Mouse (Mus musculus) erythroid progenitor cell, adult 5-6 weeks (primary cell): ENCODE measurements at regions not wholly inside any gene's neighbourhood (a gene's known extent, or its start where the extent isn't known, plus 50 kb on each side); places are given as distances from the start of the nearest gene placed in this dataset.

ENCODE experiments used
- ATAC-seq: replicated peaks from 2 replicates; pipeline ENCODE4 v1.8.0; 2016; ENCODE audit warnings: moderate number of reproducible peaks, mild to moderate bottlenecking, moderate TSS enrichment, inconsistent platforms; ENCODE audit not compliant: poor library complexity, low FRiP score, severe bottlenecking

DNA sequence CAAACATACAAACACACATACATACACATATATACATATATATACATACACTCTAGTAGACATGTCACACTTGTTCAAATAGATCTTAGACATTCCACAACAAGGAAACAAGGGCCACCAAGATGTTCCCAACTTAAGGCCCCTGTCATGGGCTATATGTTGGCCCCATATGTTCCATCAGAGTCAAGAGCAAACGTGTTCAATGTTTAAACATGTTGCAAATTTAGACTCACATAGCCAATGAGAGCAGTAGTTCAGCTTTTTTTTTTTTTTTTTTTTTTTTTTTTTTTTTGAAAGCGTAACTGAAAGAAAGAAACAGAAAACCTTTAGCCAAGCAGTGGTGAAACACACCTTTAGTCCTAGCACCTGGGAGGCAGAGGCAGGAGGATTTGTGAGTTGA, 183.0 kb upstream of the Jarid2 start:
- no peak for ATAC-seq

DNA sequence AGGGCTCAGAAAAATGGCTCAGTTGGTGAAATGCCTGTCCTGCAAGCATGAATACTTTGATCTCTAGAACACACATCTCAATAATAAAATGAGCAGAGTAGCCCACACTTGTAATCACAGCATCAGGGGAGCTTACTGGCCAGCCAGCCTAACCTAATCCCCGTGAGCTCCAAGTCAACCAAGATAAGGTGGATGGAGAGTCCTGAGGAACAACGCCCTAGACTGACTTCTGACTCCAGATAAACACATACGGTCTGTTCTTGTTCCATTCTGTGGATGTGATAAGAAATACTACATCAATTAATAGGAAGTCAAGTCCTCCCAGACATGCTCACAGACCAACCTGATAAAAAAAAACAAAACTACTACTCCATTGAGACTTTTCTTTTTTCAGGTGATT, 180.4 kb upstream of the Jarid2 start:
- no peak for ATAC-seq

DNA sequence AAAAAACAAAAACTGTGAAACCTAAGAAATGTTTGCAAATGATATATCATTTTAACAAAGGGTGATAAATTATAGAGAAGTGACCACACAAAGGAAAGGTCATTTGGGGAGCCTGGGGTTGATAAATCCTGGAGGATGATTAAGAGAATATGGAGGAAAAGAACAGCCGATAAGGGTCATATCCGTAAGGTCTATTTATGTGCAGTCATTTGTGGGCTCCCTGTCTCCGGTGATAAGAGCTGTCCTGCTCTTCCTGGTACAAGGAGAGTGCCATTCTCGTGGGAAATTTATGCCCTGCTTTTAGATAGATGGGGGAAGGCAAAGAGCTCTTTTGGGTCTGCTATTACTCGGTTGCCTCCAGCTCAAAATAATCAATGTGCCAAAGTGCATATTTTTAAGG, 175.9 kb upstream of the Jarid2 start:
- no peak for ATAC-seq

DNA sequence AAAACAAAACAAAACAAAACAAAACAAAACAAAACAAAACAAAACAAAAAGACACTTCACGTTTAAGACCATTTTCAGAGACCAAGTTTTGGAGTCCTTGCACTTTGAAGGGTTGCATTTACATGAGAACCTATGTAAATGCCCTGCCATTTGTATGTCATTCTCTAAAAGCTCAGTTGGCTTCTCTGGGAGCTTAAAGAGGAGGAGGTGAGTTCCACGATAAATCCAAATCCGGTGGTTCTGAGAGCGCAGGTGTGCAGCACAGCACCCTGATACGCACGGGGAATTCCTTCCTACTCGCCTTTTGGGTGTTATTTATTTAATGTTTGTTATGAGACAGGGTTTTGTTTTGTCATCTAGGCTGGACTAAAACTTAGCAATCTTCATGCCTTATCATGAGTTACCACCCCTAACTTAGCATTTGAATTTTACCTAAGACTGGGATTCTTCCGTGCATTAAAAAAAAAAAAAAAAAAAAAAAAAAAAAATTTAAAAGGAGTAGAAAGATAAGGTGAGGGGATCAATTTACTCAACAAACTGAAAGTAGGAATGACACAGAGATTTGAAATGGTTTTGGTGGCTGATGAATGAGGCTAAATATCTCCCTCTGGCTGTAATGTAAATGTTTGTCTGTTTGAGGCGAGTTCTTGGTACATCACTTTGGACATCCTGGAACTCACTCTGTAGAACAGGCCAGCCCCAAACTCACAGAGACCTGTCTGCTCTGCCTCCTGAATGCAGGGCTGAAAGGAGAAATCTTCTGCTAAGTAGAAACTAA, 174.4 kb upstream of the Jarid2 start:
- ATAC-seq: no peak

DNA sequence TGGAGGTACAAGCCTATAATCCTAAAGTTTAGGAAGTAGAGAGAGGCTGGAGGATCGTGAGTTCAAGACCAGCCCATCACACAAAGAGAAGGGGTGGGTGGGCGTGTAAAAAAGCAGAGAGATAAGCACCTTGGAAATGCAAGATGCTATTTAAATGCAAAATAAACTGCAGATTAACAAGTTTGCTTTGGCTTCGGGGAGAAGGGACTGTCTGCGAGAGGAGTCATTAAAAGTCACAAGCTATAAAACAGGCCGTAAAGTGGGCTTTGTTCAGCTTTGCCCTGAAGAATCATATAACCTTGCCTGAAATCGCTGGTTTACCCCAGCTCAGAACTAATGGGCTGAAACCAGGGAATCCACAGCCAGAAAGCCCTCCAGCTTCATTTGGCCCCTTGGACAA, 173.3 kb upstream of the Jarid2 start:
- ATAC-seq: no peak

DNA sequence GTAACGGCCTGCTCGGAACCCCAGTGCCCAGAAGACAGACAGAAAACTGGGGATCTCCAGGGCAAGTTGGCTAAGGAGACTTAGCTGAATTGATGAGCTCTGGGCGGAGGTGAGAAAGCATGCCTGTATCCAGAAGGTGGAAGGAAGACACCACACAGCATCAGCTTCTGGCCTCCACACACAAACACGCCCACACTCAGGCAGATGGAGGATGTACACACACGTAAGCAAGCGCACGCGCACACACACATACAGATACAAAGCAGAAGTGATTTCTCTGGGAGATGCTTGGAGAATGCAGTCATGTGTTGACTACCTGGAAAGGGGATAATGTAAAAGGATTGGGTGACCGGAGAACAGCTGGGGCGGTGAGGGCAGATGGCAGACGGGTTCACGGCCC, 171.2 kb upstream of the Jarid2 start:
- no peak for ATAC-seq

DNA sequence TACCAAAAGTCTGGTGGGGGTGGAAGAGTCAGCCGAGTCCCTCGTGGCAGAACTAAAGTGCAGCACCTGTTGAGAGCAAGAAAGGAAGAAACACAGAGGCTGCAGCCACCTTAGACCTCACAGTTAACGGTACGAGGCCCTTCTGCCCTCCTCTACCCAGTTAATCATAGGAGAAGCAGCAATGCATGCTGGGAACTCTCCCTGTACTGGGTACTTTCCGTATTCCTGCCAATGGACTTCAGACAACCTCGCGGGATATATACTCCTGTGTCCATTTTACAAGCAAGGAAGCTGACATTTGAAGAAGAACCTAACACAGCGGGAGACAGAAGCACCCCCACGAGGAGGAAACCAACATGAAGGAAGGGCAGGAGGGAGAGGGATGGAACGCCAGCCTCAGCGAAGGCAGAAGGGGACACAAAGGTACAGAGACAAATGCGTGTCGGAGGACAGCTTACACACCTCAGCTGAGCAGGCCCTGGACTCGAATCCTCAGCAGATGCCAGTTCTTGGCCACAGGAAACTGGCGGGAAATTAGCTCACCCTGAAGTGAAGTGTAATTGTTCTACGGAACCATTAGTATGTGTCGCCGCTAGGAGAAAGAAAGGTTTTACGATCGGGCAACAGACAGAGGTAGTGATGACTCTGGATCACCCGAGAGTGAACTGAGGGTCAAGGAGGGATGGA, 170.6 kb upstream of the Jarid2 start:
- no peak for ATAC-seq

DNA sequence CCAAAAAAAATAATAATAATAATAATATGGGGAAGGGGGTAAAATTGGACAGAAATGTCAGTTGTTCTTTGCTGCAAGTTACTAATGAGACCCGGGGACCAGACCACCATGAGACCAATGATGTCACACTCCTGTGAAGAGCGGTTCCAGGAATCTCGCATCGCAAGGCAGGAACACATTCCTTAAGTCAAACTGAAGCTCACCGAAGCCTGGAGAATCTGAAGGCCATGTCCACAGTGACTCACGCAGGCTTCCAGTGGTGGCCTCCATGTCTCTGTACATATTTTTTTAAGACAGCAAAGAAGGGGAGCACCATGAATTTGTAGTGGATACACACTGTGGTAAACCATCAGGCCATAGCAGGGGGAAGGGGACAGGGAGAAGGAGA, 170.1 kb upstream of the Jarid2 start:
- no peak for ATAC-seq

DNA sequence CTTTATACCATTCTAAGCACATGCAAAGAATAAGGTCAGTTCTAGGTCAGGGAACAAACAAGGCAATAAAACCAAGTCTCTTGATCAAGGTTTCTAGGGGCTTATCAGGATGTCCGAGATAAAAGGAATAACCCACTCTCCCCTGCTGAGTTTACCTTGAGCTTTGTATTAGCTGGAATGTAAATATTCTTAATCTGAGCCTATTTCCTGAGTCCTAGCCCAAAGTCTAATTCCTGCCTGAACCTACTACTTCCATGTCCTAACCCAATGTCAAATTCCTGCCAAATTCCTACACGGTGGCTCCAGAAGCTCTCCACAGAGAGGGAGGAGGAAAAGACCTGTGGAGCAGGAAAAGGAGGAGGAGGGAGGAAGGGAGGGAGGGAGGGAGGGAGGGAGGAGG, 169.6 kb upstream of the Jarid2 start:
- no peak for ATAC-seq

DNA sequence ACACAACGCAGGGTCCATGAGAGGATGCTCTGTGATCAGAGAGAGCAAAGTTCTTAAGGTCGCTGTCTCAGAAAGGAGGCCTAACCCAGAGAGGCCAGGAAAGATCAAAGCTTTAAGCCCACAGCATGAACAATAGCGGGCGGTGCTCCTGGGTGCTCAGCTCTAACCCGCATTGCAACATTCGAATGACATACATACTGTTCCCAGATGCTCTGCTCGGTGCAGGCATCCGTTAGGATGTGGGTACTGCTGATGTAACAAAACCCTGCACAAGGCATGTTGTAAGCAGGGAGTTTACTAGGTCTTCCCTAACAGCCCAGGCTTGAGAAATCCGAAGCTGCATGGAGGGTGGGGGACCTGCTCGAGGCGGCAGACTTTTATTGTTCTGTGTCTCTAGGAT, 164.6 kb upstream of the Jarid2 start:
- no peak for ATAC-seq

DNA sequence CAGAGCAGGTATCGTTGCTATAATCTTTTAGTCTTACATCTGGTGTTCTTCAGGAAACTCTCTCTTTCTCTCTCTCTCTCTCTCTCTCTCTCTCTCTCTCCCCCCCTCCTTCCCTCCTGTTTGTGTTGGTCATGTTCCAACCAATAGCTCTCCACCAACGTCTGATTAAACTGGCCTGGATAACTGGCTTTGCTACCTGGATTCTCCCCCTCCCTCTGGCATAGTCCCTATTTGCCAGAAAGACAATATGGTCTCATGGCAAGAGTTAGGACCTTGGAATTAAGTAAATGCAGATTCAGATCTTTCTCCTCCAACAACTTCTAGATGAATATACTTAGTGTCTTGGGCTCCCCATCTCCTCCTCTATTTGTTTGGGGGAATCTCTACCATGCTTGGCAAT, 161.6 kb upstream of the Jarid2 start:
- no peak for ATAC-seq

DNA sequence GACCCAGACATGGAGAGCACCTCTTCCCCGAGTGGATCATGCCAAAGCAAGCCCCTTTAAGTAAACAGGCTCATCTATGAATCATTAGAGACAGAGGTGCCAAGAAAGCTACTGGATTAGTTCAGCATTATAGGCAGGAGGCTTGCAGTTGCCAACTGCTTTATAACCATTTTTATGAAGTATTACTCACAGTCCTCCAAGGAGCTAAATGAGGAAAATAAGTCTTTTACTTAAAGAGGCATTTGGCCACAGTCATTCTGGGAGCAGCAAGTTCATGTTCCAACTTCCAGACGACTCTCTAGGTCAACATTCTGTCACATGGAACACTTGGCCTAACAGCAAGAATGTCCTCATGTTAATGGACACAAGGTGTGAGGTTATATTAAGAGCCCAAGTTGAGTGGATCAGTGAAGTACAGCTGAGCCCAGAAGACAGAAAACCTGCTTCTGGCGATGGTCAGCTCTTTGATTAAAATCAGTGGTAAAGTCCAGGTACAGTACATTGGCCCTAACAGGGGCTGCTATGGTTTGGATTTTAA, 160.0 kb upstream of the Jarid2 start:
- ATAC-seq: no peak

DNA sequence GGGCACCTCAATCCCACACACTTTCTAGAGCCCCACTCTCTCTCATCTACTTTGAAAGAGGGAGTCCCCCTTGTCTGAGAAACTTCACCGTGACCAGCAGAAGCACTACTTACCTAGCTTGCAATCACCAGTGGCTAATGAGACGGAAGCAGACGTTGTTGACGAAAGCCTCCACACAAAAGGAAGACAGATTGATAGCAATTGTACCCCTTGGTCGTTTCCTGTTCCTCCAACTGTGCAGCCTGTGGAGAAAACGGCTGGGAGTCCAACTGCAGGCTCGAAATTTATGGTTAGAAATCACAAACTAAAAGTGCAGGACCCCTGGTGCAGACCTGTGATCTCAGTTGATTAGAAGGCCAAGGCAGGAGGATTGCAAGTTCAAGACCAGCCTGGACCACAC, 155.8 kb upstream of the Jarid2 start:
- no peak for ATAC-seq

DNA sequence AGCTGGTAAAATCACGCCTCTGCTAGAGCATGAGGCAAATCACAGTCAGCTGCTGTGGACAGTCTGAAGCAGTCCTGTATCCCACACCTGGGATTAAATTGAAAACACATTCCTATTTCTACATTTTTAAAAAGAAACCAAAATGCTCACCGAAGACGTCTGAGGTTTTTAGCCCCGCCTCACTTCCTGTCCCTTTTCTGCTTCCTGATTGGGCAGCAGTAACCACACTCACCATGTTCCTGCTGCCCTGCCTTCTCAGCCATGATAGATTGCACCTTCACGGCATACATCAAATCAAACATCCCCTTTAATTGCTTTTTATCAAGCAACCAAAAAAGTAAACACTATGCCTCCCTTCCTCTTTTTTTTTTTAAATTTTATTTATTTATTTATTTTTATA, 150.1 kb upstream of the Jarid2 start:
- ATAC-seq: no peak

DNA sequence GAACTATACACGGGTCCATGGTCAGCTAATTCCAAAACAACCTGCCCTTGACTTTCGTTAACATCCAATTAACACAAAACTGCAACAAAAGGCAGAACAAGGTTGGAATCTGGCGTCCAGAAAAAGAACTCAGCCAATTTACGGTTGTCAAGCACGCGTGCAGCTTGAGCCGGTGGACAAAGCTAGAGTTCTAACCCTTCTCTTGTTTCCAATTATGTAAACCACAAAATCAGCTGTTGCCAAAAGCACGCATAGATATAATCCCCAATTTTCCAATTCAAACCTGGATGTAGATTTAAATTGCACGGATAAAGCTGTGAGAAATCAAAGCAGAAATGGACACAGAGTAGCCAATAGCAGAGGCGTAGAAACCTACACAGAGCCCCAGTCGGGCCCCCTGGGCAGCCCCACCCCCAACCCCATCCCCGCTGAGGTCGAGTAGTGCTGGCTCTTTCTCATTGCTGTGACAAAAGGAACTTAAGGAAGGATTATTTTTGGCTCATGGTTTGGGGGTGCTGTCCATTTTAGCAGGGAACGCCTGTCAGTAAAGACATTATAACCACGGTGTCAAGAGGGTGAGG, 149.0 kb upstream of the Jarid2 start:
- no peak for ATAC-seq

DNA sequence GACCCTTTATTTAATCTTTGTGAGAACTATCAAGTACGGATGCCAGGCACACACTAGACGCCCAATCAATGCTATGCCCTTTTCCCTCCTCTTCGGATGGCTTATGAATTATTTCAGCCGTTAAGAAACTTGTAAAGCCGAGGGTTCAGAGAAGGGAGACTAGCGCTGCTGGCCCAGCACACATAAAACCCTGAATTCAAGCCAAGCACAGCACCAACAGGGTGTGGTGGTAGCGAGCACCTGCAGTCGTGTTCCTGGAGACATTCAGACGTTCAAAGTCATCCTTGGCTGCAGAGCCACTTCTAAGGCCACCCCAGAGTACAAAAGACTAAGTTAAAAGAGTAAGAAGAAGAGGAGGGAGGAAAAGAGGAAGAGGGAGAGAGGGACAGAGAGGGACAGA, 148.5 kb upstream of the Jarid2 start:
- ATAC-seq: no peak

DNA sequence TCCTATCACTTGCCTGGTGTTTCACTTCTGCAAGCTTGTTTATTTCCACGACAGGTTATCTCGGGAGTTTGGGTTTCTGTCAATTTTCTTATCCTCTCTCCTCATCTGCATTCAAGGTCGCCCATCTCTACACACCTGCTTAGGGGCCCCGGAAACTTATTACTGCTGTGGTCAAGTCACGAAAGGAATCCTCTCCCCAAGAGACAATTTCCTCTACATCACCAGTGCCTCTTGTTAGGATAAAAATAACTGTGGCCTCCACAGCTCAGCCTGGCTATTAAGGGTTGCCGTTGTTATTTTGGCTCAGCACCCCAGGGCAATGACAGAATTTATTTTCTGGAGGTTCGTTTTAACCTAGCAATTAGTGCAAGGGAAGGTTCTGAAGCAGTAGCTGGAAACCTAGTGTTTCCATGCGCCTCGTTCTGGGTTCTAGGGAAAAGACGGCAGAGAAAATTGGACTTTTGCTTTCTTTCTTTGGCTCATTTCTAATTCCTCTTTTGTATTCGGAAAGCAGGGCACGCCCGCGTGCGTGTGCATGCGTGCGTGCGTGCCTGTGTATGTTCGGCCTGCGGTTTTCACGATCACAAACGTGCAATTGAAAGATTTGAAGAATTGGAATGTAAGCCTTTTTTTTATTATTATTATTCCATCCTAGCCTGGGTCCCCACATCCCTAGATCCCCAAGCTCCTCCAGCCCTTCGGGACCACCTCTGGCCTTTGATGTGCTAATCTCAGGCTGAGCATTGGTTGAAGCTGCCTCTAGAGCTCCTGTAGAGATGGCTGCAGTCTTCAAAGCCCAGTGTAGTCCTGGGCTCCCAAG, 147.1 kb upstream of the Jarid2 start:
- ATAC-seq: no peak

DNA sequence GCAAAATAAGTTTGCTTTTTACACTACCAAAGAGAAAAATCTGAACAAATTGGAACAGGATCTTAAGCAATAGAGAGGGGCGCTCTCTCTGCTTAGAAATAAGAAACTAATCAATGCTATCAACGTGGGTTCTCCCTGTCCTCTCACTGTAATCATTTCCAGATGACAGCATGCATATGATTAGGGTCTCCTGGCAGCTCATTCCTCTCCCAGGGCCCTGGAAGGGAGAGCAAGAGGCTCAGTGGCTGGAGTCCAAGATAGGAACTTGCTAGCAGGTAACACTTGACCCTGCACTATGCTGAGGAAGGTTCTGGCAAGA, 146.5 kb upstream of the Jarid2 start:
- ATAC-seq: no peak

DNA sequence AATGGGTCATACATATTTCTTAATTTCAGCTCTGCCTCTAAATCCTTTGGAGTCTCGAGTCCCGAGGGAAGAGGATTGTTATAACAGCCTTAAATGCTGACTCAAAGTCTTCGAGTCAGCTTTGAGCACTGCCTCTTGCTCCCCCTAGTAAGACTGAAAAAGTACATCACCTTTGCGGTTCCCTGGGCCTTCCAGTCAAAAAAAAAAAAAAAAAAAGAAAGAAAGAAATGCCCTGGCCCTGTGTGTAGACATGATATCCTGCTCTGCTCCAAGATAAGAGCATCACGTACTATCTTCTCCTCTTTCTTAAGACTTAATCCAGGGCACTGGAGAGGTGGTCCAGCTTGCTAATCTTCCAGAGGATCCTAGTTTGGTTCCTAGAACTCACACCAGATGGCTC, 145.7 kb upstream of the Jarid2 start:
- ATAC-seq: no peak

DNA sequence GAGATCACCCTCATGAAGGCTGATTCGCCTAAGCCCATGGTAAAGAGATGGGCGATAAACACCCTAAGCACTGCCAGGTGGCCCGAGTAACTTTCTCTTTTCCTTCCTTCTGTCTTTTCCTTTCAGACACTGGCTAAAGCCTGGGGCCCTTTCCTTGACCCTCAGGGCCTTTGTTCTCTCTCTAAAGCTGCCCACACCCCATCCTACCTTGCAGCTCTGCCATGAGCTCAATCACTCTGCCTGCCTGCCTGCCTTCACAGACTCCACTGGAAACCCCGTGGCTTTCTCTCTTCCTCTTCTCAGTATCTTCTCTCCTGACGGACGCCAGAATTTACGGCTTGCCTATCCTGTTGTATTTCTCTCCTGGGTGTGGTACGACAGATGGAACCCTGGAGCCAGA, 145.1 kb upstream of the Jarid2 start:
- ATAC-seq: no peak

DNA sequence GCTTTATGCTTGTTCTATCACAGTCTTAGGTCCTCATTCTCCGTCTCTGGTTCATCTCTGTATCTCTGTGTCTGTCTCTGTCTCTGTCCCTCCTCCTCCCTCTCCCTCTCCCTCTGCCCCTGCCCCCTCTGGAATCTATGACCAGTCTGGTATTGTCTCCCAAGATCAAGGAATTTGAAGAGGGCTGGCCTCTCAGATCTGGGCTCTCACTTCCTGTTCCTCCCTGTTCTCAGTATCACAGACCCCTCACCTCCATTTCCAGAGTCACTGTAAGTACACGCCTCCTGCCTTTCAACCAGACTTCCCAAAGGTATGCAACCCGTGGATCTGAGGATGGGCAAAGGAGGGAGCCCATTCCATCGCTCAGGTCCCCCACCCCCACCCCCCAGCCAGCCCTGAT, 144.7 kb upstream of the Jarid2 start:
- ATAC-seq: no peak
